In genomic region chr13:52892065-52892503, GRCm38 (mm10) we compare ENCODE assay signal across 8 mouse cellular contexts. TPM values are rescaled to one million over a fixed set of nuclear protein-coding genes. Genes with fewer than 3 reads are reported as not detected.
A peak's percentile ranks its signal among the peaks of the same experiment; 100 is the strongest.
DNase-seq lines count a peak whose midpoint lies in the region; ATAC-seq and TF ChIP-seq lines count a peak whose summit lies in the region.

No protein-coding gene starts in this region.

- no peak overlapping the region for H3K4me3 ChIP-seq in kidney, adult 2 months (ENCODE audit: insufficient read depth, low read depth, low read length)
- no peak overlapping the region for H3K4me3 ChIP-seq in macrophage (ENCODE audit: inconsistent target)
- H3K4me3 ChIP-seq in forebrain, postnatal 0 days (ENCODE audit: low read depth, low read length): no peak overlapping the region

- peak; percentile 86 for DNase-seq in gastrocnemius, adult 18-20 months (ENCODE audit: low spot score)
- no peak for DNase-seq in gastrocnemius, postnatal 4 days (ENCODE audit: low spot score in 2 of 2)
- DNase-seq in adrenal gland, adult (ENCODE audit: inconsistent age in 2 of 2, low spot score in 1 of 2): peak; percentile 89 to 97
- DNase-seq in fat pad, adult 2 months (ENCODE audit: extremely low read depth, low read depth, low spot score): peak; percentile 66
- DNase-seq in kidney, adult 2 months: peak; percentile 84
- no peak for DNase-seq in thymus, postnatal 0 days (ENCODE audit: low spot score)
- no peak for DNase-seq in forebrain, postnatal 0 days

- H3K4me2 ChIP-seq in forebrain, postnatal 0 days (ENCODE audit: low read depth): no peak overlapping the region

- H3K36me3 ChIP-seq in kidney, adult 2 months (ENCODE audit: control insufficient read depth, insufficient read depth, low read length): no peaks in the 10 kb centered on the region
- no peaks in the 10 kb centered on the region for H3K36me3 ChIP-seq in macrophage (ENCODE audit: inconsistent target)
- no peaks in the 10 kb centered on the region; the same call in 1 of the 2 replicates for H3K36me3 ChIP-seq in forebrain, postnatal 0 days (ENCODE audit: insufficient read depth)

- peaks cover 18% of the 10 kb centered on the region for H3K4me1 ChIP-seq in kidney, adult 2 months (ENCODE audit: control insufficient read depth, insufficient read depth, low read length)
- H3K4me1 ChIP-seq in forebrain, postnatal 0 days (ENCODE audit: insufficient read depth): no peaks in the 10 kb centered on the region

- TF ChIP-seq CTCF in kidney, adult 2 months (conservative IDR thresholded peaks at IDR 0.05; ENCODE audit: insufficient read depth, insufficient read length, low read depth, low read length): peak; percentile 8; the same call in 1 of the 2 replicates
- TF ChIP-seq CTCF in forebrain, postnatal 0 days (IDR thresholded peaks at IDR 0.05; ENCODE audit: low read depth): no peak

- TF ChIP-seq POLR2A in kidney, adult 2 months (IDR thresholded peaks at IDR 0.05; ENCODE audit: low read depth, low read length): no peak

- no peaks in the 10 kb centered on the region for H3K79me2 ChIP-seq in macrophage (ENCODE audit: inconsistent target)

- no peaks in the 10 kb centered on the region for H3K9me3 ChIP-seq in forebrain, postnatal 0 days (ENCODE audit: low read length)

- H3K27me3 ChIP-seq in kidney, adult 2 months (replicated peaks; ENCODE audit: control insufficient read depth, insufficient read depth, low read length): no peaks in the 10 kb centered on the region
- H3K27me3 ChIP-seq in forebrain, postnatal 0 days (ENCODE audit: insufficient read depth, low read length): no peaks in the 10 kb centered on the region

- H3K27ac ChIP-seq in kidney, adult 2 months (ENCODE audit: insufficient read depth, low read depth, low read length): peak overlapping the region; percentile 40
- H3K27ac ChIP-seq in macrophage: peak overlapping the region; percentile 54
- H3K27ac ChIP-seq in forebrain, postnatal 0 days (ENCODE audit: low read depth, low read length): no peak overlapping the region

- no peak for ATAC-seq in forebrain, postnatal 0 days

- WGBS in kidney, adult 2 months: 8% methylated on average over 10 of the region's 10 CpGs
- 16% methylated on average over 10 of the region's 10 CpGs for WGBS in macrophage (ENCODE audit: missing documents)
- 59% methylated on average over 10 of the region's 10 CpGs for WGBS in forebrain, postnatal 0 days

- no peak overlapping the region for H3K9ac ChIP-seq in forebrain, postnatal 0 days

RNA-seq across cellular contexts. Expression of gene Auh, which starts 37.4 kb away (rescaled TPM):
- total RNA-seq in gastrocnemius, adult 18-20 months (2021): 10 to 100 TPM; 77.8 to 81.5 TPM
- 10 to 100 TPM; 46.6 to 47.2 TPM for total RNA-seq in gastrocnemius, postnatal 4 days (2021)
- polyA plus RNA-seq in kidney, adult 2 months (2012; rRNA removed): 72.7 and 88.6 TPM in 2 replicates
- total RNA-seq in macrophage (2018; cell fraction: chromatin; rRNA removed): 100 to 1,000 TPM in 6 of 26 experiments, 10 to 100 TPM in 20; 15.9 to 115 (median 61.6) TPM
- 10 to 100 TPM; 16.7 to 30.1 (median 25.4) TPM for total RNA-seq in macrophage (2018; cell fraction: cytosol; rRNA removed)
- total RNA-seq in macrophage (2018; cell fraction: nucleus; rRNA removed): 10 to 100 TPM; 14.0 to 79.9 (median 34.7) TPM
- 16.2 to 24.3 TPM (median 22.7 TPM) in 3 replicates for polyA plus RNA-seq in macrophage (2018)
- 76.5 and 82.2 TPM in 2 replicates for polyA plus RNA-seq in thymus, postnatal 0 days (2015; fragmentation: Nextera tagmentation; extraction: Ambion mirVana)
- 50.3 and 56.2 TPM in 2 replicates for total RNA-seq in forebrain, postnatal 0 days (2014; rRNA removed)
- polyA plus RNA-seq in forebrain, postnatal 0 days (2015; fragmentation: Nextera tagmentation; extraction: Ambion mirVana): 55.3 and 58.7 TPM in 2 replicates

Comparison
In these comparisons a context has a peak if more than half of its experiments do, and no peak if none do; other contexts are left out.
1. DNase-seq: peak in gastrocnemius, adult 18-20 months (single experiment), adrenal gland, adult (2 of 2), fat pad, adult 2 months (single experiment) and kidney, adult 2 months (single experiment); none in gastrocnemius, postnatal 4 days (0 of 2), thymus, postnatal 0 days (single experiment) and forebrain, postnatal 0 days (single experiment).